Mouse (Mus musculus) lung, postnatal 0 days (tissue): ENCODE results near the gene Bcar1.

Experiments used
- CTCF ChIP-seq: IDR thresholded peaks from 2 replicates; pipeline ENCODE4 v1.5.1; 2016; ENCODE audit warnings: antibody characterized with exemption, mild to moderate bottlenecking
- EP300 ChIP-seq: IDR thresholded peaks from 2 replicates; pipeline ENCODE4 v1.6.1; 2016; ENCODE audit warnings: antibody characterized with exemption, mild to moderate bottlenecking, control low read depth

DNA sequence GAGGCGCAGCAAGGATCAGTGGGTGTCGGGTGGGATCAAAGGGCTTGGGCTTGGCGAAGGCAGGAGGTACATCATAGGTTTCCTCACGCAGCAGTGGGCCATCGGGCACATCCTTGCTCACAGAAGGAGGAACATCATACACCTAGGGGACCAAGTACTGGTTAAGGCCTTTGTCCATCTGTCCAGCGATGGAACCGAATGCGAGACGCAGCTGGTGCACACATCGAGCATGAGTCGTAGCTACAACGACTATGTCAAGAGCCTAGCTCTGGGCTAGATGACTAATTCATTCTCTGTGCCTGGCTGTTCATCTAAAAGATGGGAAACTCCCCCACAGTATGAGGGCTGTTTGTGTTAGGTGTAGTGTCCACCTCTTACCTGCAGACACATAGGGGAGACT, 29.3 kb downstream of the Bcar1 start:
- TF ChIP-seq CTCF = no peak
- no peak for TF ChIP-seq EP300
